Mouse (Mus musculus): ENCODE results near the gene Gm26992.
"Not testable (repeated sequence)": the region's sequence is repeated elsewhere in the genome, so short reads cannot be mapped to it uniquely, and the experiment has no call there.

Gm26992 gene

DNA sequence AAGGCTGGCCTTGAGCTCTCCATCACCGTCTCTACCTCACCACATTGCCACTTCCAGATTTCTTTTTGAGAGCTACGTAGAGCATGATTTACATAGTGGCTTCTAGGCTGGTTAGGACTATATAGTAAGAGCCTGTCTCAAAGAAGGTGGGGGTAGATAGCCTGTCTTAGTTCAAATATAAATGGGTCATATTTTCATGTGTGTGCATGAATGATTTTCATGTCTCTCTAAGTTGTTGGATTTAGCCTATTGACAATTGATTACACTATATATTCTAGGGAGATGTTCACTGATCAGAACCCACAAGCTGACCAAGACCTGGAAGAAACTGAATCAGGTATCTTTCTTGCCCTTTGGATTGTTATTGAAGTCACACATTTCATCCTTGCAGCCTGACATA is at the start of gene Gm26992:
TSS of gene Gm26992 (plus strand) at position 301 of the 400 bp plus-strand sequence.
- DNase-seq, result no peak

DNA sequence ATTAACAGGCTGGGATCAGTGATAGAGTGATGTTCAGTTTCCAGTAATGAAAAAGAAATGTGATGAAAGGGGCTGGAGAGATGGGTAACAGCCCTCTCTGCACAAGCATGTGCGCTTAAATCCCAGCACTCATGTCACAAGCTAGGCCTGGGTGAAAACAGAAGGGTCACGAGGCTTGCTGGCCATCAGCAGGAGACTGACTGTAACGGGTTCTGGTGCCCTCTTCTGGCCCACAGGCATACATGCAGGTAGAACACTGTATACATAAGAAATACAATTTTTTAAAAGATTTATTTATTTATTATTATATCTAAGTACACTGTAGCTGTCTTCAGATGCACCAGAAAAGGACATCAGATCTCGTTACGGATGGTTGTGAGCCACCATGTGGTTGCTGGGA is 47.6 kb upstream of the Gm26992 start:
- peak in 1 of 2 experiments; percentile 24 for DNase-seq

DNA sequence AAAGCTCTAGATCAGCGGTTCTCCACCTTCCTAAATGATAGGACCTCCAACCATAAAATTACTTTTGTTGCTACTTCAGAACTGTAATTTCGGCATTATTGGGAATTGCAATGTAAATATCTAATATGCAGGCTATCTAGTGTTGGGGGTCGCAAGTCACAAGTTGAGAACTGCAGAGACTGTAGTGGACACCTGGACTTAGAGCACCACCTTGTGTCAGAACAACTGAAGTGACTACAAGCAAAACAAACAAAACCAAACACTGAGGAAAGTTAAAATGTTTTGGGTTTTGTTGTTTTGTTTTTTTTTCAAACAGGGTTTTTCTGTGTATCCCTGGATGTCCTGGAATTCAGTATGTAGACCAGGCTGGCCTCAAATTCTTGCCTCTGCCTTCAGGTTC is 37.3 kb upstream of the Gm26992 start:
- no peak for DNase-seq

DNA sequence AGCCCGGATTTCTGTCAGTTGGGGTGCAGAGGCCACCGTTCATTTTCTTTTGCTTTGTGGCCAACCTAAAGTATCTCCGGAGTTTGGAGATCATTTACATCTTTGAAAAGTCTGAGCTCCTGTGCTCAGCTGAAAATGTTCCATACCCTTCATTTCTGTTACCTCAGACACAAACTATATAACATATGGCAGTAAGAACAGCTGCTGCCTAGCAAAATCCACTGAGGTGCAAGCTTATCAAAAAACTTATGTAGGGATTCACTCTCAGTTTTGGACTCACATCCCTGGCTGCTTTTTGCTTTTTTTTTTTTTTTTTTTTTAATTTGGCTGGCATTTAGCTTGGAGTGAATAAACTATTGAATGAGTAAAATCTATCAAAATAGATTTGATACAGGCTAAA is 33.7 kb upstream of the Gm26992 start:
- DNase-seq, result no peak

DNA sequence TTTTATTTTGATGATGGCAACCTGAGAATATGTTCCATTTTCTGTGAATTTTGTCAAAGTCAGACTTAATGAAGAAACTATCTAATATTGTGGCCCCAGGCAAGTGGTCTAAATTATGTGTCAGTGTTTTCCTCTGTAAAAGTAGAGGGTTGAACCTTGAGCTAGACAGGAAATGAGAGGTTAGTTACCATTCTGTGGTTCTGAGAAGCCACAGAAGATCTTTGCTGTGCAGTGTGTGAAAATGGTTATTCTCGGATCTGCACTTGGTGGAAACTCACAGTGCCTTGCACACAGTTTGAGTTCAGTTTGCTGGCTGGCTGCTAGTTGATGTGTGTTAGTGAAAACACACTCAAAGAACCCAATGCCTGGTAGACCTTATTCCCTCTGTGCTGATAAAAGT is 28.0 kb upstream of the Gm26992 start:
- DNase-seq, result no peak

DNA sequence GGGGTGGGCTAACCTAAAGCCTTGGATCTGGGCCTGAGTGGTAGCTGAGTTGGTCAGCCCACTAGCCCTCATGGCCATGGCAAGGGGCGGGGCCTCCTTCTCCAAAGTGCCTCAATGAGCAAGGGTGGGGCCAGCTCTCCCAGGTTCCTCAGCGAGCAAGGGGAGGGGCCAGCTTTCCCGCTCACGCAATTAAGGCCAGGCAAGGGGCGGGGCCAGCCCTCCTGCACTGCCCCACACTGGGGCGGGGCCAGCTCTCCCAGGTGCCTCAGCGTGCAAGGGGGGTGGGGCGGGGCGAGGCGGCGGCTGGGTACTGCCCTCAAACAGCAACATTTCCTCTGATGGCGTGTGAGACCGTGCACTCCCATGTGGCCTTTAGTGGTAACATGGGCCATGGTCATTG is 16.8 kb upstream of the Gm26992 start:
- no peak for DNase-seq

DNA sequence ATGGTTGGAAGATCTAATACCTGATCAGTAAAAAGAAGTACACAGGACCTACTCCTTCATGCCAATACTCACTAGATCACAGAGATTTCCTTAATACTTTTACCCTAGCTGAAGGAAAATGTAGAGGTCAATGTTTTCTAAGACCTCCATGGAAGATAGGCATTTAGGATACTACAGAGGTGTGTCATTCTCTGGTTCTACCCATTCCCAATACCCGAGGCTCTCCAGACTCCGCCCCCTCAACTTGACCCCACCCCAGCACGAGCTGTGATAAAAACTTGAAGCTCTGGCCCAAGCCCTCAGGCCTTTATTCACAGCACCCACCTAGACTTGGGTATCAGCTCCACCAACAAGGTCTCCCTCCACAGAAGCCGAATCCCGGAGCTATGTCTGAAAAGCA is 7.6 kb upstream of the Gm26992 start, which contains the start of gene Tsx:
TSS of gene Tsx (plus strand) at position 301 of the 400 bp plus-strand sequence.
- DNase-seq, result no peak

DNA sequence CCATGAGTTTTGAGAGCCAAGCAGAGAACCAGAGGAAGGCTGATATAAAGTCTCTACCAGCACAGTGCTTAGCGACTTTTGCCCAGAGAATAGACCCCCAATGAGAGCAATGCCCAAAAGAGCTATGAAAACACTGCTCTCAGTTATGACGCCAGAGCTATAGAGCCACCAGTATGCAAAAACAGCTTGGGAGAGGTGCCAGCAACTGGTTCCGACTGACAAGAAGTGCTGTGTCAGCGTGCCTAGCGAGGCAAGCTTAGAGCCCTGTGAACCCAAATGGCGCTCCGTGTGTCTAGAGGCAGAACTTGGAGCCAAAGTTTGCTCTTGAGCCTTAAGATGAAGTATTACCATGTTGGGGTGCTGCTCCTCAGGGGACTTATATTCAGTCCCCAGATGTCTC is 5.9 kb downstream of the Gm26992 start:
- no peak for DNase-seq

DNA sequence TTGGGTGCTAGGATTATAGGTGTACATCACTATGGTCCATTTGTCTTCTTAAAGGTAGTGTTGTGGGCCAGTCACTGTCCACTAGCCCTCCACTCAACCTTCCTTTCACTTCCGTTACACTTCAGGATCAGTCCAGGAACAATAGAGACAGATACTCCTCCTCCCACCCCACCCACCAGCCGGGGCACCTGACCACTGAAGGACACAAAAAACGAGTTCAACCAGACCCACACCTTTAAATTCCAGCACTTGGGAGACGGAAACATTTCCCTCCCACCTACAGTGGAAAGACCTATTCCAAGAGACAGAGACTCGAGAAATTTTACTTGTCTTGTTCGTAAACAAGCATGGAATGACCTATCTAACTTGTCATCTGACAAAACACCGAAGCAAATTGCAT is 10.5 kb downstream of the Gm26992 start:
- DNase-seq, result no peak

DNA sequence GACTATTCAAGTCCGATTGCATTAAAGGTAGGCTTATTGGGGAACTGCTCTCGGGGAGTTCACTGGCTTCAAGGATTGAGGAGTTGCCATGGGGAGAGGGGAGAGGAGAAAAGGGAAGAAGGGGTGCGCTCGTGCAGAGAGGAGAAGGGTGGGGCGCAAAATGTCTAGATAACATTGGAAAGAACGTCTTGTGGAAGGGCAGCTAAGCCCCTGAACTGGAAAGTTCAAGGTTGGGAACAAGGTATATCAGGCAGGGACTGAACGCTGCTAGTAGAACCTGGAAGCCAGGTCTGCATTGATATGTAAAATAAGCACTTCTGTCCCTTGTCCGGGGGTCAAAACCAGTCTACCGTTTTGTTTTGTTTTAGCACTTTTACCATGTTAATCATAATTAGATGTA is 16.2 kb downstream of the Gm26992 start:
- no peak for DNase-seq

DNA sequence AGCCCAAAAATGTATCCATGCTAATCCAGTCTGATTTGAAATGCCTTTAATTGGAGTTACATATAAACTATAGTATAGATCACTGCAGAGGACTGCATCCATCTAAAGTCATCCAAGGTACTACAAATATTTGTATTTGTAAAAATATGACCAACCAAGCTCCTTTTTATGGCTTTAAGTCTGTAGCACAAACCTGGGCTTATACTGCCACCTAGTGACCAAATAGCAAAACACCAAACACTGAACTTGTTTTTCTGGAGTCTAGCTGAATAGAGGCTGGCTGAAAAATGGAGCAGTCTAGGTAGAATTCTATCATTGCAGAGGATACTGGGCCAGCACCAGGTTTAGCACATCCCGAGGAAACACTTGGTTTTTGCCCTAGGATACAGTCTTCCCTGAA is 19.0 kb downstream of the Gm26992 start:
- DNase-seq, result peak in 1 of 2 experiments; percentile 40

DNA sequence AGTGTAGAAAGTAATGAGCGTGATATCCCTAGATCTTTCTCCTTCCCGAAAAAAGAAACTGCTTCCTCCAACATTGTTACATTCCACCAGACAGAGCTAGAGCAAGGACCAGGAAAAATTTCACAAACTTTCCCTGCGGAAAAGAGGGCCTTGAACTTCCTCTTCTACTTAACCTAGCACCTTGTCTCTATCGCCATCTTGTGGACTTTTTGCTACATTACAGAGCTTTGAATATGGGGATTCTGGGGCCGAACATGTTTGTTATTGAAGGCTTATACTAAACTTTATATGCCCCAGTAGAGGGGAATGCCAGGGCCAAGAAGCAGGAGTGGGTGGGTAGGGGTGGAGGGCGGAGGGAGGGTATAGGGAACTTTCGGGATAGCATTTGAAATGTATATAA is 21.9 kb downstream of the Gm26992 start:
- peak in 1 of 2 experiments; percentile 24 for DNase-seq

DNA sequence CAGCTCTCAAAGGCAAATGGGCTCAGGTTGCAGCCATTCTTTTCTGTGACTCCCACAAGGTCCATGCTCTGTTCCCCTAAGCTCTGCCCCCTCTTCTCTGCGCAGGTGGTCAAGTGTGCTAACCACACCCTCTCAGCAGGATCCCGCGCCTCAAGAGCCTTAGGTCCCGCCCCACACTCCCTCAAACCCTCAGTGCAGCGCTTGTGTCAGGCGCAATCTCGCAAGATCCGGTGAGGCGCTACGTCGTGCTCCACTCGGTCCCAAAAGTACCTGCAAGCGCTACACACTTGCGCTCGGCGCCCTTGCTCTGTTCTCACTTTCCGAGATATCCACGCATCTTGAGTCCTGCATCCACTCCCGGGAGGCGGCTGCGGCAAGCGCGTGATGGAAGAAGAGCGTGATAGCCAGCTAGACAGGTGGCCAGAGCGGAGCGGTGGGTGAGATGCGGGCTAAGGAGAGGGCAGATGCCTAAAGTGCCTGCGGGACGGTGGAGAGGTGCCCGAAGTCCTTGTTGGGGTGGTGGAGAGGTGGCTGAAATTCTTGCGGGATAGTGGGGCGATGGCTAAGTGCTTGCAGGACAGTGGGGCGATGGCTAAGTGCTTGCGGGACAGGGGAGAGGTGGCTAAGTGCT is 25.8 kb downstream of the Gm26992 start:
- peak; percentile 16 to 56 for DNase-seq

DNA sequence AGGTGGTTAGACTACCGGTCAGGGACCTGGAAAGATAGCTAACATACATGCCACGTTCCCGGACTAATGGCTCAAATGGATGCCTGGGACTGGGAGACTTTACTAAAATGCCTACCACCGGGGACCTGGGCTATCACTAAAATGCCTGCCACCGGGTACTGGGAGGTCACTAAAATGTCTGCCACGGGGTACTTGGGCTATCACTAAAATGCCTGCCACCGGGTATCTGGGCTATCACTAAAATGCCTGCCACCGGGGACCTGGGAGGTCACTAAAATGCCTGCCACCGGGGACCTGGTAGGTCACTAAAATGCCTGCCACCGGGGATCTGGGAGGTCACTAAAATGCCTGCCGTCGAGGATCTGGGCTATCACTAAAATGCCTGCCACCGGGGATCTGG is 26.6 kb downstream of the Gm26992 start:
- peak in 1 of 2 experiments; percentile 8 for DNase-seq

DNA sequence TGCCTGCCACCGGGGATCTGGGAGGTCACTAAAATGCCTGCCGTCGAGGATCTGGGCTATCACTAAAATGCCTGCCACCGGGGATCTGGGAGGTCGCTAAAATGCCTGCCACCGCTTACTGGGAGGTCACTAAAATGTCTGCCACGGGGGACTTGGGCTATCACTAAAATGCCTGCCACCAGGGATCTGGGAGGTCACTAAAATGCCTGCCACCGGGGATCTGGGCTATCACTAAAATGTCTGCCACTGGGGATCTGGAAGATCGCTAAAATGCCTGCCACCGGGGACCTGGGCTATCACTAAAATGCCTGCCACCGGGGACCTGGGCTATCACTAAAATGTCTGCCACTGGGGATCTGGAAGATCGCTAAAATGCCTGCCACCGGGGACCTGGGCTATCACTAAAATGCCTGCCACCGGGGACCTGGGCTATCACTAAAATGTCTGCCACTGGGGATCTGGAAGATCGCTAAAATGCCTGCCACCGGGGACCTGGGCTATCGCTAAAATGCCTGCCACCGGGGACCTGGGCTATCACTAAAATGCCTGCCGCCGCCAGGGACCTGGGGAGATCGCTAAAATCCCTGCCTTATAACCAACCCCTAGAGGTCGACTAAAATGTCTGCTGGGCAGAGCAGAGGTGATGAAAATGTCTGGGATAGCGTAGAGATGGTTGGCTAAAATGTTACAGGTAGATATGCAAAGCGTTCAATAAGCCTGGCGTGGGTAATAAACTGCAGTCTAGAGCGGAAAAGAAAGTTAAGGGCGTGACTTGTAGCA is 27.3 kb downstream of the Gm26992 start:
- not testable (repeated sequence) for DNase-seq

DNA sequence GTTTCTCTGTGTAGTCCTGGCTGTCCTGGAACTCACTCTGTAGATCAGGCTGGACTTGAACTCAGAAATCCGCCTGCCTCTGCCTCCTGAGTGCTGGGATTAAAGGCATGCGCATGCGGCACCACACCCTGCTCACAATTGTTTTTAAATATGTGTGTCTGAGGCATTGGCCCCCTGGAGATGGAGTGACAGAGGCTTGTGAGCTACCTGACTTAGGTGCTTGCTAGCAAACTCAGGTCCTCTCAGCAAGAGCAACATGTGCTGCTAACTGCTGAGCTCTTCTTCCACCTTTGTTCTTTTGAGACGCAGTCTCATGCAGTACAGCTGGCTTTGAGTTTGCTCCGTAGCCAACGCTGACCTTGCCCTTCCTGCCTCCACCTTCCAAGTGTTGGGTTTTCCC is 31.0 kb downstream of the Gm26992 start:
- DNase-seq, result no peak

DNA sequence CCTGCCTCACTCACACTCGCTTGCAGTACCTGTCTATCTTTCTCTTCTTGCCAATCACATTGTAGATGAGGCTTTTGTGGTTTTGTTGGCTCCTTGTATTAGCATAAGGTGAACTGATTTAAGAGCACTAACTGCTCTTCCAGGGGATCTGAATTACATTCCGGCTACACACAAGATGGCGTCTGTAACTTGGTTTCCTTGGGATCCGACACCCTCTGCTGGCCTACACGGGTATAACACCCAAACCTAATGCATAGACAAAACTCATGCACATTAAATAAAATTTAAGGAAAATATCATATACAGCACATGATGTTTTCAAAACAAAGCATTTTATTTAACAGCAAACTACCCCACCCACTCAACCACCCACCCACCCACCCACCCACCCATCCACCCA is 38.2 kb downstream of the Gm26992 start:
- no peak for DNase-seq

DNA sequence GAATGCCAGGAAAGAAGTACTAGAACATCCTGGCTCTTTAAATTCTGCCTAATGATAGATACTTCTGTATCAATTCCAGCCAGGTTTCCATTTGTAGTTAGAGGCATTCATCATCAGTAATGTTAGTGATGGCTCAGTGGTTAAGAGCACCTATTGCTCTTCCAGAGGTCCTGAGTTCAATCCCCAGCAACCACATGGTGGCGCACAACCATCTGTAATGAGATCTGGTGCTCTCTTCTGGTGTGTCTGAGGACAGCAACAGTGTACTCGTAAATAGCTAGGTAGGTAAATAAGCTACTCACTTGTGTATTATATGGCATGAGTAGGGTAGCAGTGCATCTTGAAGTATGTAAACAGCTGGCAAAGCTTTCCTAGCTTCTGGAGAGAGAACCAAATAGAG is 47.2 kb downstream of the Gm26992 start:
- no peak for DNase-seq

DNA sequence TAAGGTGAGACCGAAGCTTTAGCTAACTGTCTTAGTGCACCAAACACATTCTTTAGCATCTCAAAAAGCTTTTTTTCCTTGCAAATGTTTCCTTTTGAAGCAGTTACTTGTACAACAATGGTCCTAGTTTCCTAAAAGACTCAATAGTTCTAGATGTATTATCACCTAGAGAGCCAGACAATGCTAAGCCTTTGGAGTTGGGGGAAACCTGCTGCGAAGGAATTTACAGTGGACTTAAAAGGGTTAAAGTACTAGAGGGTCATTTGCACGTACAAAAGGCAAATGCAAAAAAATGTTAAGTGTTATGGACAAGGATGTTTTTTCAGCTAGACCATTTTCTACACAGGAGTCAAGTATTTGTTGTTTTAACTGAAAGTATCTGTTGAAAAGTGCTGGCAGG is 50.5 kb downstream of the Gm26992 start:
- DNase-seq, result no peak

DNA sequence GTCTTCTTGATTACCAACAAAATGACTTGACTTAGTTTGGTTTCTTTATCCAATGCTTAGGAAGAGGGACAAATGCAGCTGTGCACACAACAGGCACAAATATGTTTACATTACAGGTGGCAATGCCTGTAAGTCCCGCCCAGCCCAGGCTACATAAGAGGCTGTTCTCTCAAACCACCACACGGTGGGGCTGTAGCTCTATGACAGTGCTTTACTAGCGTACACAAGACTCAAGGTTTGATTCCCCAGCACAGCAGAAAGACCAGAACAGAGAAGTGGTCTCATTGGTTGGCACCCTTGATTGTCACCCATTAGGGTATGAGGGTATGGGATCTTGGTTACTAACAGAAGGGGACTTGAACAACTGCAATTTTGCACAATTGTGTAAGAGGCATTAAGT is 55.7 kb downstream of the Gm26992 start:
- DNase-seq, result peak; percentile 59 to 71

DNA sequence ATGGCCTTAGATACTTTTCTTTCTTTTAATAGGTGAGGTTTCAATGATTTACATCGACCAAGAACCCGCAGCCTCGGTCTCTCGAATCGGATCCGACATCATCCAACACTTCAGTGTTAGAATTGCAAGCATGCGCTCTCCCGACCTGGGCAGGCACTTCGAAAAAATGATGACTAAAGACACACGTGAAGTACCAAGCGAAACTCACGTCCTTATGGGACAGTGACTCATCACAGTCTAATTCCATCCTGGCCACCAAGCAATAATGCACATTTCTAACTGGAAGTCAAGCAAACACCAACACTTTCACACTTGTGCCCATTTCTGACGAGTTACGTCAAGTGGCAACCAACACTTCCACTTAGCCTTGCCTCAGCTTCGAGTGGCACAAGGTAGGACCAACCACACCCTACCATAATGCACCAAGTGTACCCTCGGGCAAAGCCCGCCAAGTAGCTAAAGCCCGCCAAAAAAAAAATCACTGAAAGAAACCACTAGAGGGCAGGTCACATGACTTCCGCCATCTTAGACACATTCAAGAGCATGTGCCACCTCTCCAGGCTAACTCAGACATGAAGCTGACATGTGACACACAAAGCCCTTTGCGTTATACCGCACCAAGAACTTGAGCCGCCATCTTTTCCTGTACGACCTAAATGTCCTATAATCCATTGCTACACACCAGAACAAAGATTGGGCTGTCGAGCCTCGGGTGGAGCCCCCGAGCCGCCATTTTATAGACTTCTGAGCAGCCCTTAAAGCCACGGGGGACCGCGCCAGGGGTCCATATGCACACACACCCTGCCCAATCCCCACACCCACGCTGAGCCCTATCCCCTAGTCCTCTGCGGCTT is 59.7 kb downstream of the Gm26992 start:
- peak in 1 of 2 experiments; percentile 60 for DNase-seq

DNA sequence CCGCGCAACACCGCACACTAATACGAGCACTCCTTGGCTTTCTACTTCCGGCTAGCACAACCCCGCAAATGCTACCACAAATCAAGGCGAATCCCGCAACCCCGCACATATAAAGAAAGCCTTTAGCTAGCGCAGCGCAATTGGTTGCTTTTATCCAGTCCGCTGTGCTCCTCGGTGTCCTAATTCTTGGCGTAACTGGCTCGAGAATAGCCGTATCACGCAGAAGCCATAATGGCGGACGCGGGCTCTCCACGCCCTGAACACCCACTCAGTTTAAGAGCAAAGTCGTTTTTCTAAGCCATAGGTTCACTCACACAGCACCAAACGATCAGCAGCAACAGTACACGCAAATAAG is 60.3 kb downstream of the Gm26992 start:
- peak in 1 of 2 experiments; percentile 41 for DNase-seq

DNA sequence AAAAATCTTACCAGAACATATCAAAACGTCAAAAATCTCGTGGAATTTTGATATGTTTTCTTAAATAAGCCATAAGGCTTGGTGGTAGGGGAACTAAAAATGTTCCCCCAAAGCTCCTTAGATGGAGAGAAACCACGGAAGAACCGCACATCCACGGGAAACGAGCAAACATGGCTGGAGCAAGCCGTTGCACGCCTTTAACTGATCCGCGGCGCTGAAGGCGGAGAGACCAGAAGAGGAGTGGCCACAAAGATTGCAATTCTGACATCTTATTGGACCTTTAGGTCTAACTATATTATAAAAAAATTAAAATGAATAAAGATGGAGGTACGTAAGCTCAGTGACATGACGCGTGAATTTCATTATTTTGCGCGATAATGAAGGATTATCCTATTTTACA is 61.2 kb downstream of the Gm26992 start:
- DNase-seq, result peak in 1 of 2 experiments; percentile 42

DNA sequence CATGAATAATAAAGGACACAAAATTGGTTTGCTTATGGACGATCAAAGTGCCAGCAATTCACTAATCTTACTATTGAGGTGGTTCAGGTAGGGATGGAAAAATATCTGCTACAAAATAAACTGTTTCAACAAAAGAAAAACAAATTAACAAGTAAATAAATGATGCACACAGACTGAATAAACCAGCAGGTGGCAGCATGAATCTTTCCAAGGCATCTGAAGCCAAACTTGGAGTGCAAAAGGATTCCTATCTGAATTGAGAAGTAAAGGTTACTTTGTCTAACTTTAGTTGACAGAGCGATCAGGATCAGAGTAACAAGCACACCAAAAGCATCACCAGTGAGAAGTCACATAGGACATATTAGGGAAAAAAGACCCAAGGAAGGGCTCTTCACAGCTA is 62.2 kb downstream of the Gm26992 start:
- peak; percentile 21 to 66 for DNase-seq

Data from cerebellum, postnatal 36 days (tissue).